13 mouse cellular contexts compared by ENCODE assay signal in genomic region chr4:116049211-116049610, GRCm38 (mm10).
"Had no signal": no experiment of that assay in that cellular context is flagged by ENCODE, and none has a peak within 500 bp of the region (broad histone marks: within the 10 kb centered on the region; RNA-seq: fewer than 3 reads in every experiment).

No protein-coding gene starts in this region.

- ATAC-seq: liver, embryonic 12.5 days; midbrain, embryonic 13.5 days; midbrain, embryonic 15.5 days had no signal

- H3K4me2 ChIP-seq: liver, embryonic 12.5 days; midbrain, embryonic 11.5 days; midbrain, embryonic 13.5 days; midbrain, embryonic 15.5 days; neural tube, embryonic 12.5 days; stomach, embryonic 15.5 days had no signal

- H3K36me3 ChIP-seq: midbrain, embryonic 15.5 days; stomach, embryonic 15.5 days had no signal

- H3K27ac ChIP-seq: liver, embryonic 12.5 days; liver, embryonic 14.5 days; midbrain, embryonic 13.5 days; midbrain, embryonic 15.5 days; neural tube, embryonic 12.5 days; stomach, embryonic 15.5 days; stomach, postnatal 0 days had no signal

- H3K27me3 ChIP-seq: liver, embryonic 12.5 days; midbrain, embryonic 13.5 days; midbrain, embryonic 15.5 days; neural tube, embryonic 12.5 days; stomach, embryonic 15.5 days had no signal

- H3K4me3 ChIP-seq: liver, embryonic 12.5 days; midbrain, embryonic 13.5 days; midbrain, embryonic 15.5 days; neural tube, embryonic 12.5 days; stomach, embryonic 15.5 days had no signal

- DNase-seq: lung, embryonic 14.5 days; right cerebral cortex, postnatal 14 days; thymus, adult 2 months; thymus, postnatal 25 days; thymus, postnatal 4 days had no signal

- H3K9ac ChIP-seq: liver, embryonic 12.5 days; liver, embryonic 14.5 days; lung, embryonic 14.5 days; midbrain, embryonic 13.5 days; midbrain, embryonic 15.5 days; neural tube, embryonic 12.5 days; stomach, embryonic 15.5 days had no signal

- H3K9me3 ChIP-seq: liver, embryonic 12.5 days; midbrain, embryonic 13.5 days; midbrain, embryonic 15.5 days; neural tube, embryonic 12.5 days; stomach, embryonic 15.5 days had no signal
